Mouse (Mus musculus): ENCODE data around the gene Pax1. TPM values are rescaled to one million over a fixed set of nuclear protein-coding genes. Genes with fewer than 3 reads are reported as not detected.

The Pax1 gene
- polyA plus RNA-seq, 1 experiment from 2014 or later = not detected

DNA sequence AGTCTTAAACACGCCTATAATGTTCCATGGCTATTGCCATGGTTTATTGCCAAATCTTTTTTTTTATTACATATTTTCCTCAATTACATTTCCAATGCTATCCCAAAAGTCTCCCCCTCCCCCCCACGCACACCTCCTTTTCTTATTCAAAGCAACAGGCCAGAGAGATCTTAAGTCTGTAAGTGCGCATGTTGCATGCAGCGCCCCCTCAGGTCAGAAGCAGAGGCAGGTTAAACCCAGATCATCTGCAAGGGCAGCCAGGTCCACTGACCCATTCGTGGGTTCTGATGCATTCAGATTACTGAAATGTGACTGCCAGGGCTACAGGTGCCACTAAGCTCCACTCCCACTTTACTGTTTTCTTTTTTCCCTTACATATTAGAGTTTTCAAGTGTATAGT lies 25.2 kb downstream of the Pax1 start:
- Histone ChIP-seq H3K27me3 (replicated peaks; ENCODE audit: control insufficient read depth, insufficient read depth, low read length) (no peaks in the 10 kb centered on the region), H3K4me1 (replicated peaks; ENCODE audit: control insufficient read depth, insufficient read depth, low read length) (no peaks in the 10 kb centered on the region), H3K27ac (ENCODE audit: low read length) (no peak overlapping the region), H3K9ac (replicated peaks; ENCODE audit: low read depth, low read length) (no peak overlapping the region), H3K4me2 (ENCODE audit: low read length) (no peak overlapping the region), H3K4me3 (replicated peaks; ENCODE audit: low read length) (no peak overlapping the region), H3K9me3 (ENCODE audit: control insufficient read depth, low read length) (no peaks in the 10 kb centered on the region), H3K36me3 (ENCODE audit: control insufficient read depth, insufficient read depth) (no peaks in the 10 kb centered on the region)
- no peak for ATAC-seq
- WGBS = 49% methylated on average over 5 of the region's 5 CpGs

- no peak overlapping the region for H3K4me3 ChIP-seq (replicated peaks; ENCODE audit: low read length)
- no peaks in the 10 kb centered on the region for H3K9me3 ChIP-seq (ENCODE audit: control insufficient read depth, low read length)
- no peak overlapping the region for H3K9ac ChIP-seq (replicated peaks; ENCODE audit: low read depth, low read length)
- no peaks in the 10 kb centered on the region for H3K4me1 ChIP-seq (replicated peaks; ENCODE audit: control insufficient read depth, insufficient read depth, low read length)
- no peaks in the 10 kb centered on the region for H3K36me3 ChIP-seq (ENCODE audit: control insufficient read depth, insufficient read depth)
- WGBS = 72% methylated on average over 1 of the region's 1 CpGs
- H3K27ac ChIP-seq (ENCODE audit: low read length) = no peak overlapping the region
- H3K4me2 ChIP-seq (ENCODE audit: low read length) = no peak overlapping the region
- no peak for ATAC-seq
- H3K27me3 ChIP-seq (replicated peaks; ENCODE audit: control insufficient read depth, insufficient read depth, low read length) = no peaks in the 10 kb centered on the region
Observed at GRCm38 (mm10) chr2:147409323-147409722, 47.6 kb downstream of the Pax1 start.

DNA sequence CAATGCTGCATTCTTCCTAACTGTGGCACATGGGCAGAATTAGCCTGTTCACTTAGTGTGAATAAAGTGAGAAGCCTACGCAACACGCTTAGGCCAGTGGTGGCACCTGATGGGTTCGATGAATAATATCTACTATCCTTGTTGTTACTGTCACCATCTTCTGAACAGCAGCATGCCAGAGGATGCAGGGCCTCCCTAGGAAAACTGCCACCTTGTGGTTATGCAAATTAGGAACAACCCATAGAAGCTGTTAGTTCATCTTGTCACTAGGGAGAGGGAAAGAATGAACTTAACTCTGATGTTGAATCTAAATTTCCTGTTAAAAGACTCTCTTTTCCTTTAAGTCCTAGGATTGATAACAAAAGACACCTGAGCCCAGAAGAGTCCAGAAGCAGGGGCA lies 53.3 kb downstream of the Pax1 start:
- H3K4me1 ChIP-seq (replicated peaks; ENCODE audit: control insufficient read depth, insufficient read depth, low read length) = no peaks in the 10 kb centered on the region
- no peaks in the 10 kb centered on the region for H3K27me3 ChIP-seq (replicated peaks; ENCODE audit: control insufficient read depth, insufficient read depth, low read length)
- no peaks in the 10 kb centered on the region for H3K36me3 ChIP-seq (ENCODE audit: control insufficient read depth, insufficient read depth)
- no peak overlapping the region for H3K27ac ChIP-seq (ENCODE audit: low read length)
- H3K4me3 ChIP-seq (replicated peaks; ENCODE audit: low read length) = no peak overlapping the region
- H3K9me3 ChIP-seq (ENCODE audit: control insufficient read depth, low read length) = no peaks in the 10 kb centered on the region
- WGBS = 92% methylated on average over 3 of the region's 3 CpGs
- no peak overlapping the region for H3K9ac ChIP-seq (replicated peaks; ENCODE audit: low read depth, low read length)
- no peak for ATAC-seq
- H3K4me2 ChIP-seq (ENCODE audit: low read length) = no peak overlapping the region

DNA sequence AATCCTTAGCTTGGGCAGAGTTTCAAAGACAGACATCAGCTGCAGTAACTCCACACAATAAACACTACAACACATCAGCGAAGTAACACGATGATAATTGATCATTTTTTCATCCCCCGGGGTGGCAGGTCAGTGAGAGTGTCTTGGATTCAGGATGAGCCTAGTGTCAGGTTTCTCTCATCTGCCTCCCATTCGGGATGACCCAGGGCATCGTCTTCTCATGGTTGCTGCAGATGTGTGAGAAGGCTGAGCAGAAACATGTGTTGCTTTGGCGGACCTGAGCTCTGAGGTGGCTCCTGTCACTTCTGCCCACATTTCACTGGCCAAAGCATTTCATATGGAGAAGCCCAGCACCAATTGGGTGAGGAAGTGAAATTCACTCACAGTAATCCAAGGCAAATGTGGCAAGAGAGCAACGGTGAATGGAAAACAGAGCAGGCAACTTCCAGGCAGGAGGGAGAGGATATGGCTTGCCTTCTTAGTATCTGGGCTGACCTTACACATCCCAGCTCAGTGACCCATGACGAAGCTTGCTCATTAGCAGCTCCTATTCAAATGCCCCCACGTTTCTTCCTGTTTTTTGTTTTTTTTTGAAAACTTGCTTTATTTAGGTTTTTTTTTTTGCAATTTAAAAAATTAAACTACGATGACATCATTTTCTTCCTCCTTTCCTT lies 63.0 kb downstream of the Pax1 start:
- no peaks in the 10 kb centered on the region for H3K27me3 ChIP-seq (replicated peaks; ENCODE audit: control insufficient read depth, insufficient read depth, low read length)
- no peak overlapping the region for H3K9ac ChIP-seq (replicated peaks; ENCODE audit: low read depth, low read length)
- H3K4me1 ChIP-seq (replicated peaks; ENCODE audit: control insufficient read depth, insufficient read depth, low read length) = no peaks in the 10 kb centered on the region
- no peak overlapping the region for H3K4me2 ChIP-seq (ENCODE audit: low read length)
- no peak overlapping the region for H3K4me3 ChIP-seq (replicated peaks; ENCODE audit: low read length)
- H3K9me3 ChIP-seq (ENCODE audit: control insufficient read depth, low read length) = no peaks in the 10 kb centered on the region
- H3K36me3 ChIP-seq (ENCODE audit: control insufficient read depth, insufficient read depth) = no peaks in the 10 kb centered on the region
- WGBS = 46% methylated on average over 10 of the region's 10 CpGs
- ATAC-seq = no peak
- H3K27ac ChIP-seq (ENCODE audit: low read length) = no peak overlapping the region

- H3K9me3 ChIP-seq (ENCODE audit: control insufficient read depth, low read length) = no peaks in the 10 kb centered on the region
- no peak overlapping the region for H3K9ac ChIP-seq (replicated peaks; ENCODE audit: low read depth, low read length)
- no peak overlapping the region for H3K4me2 ChIP-seq (ENCODE audit: low read length)
- no peak overlapping the region for H3K4me3 ChIP-seq (replicated peaks; ENCODE audit: low read length)
- no peaks in the 10 kb centered on the region for H3K36me3 ChIP-seq (ENCODE audit: control insufficient read depth, insufficient read depth)
- peak; percentile 71; the same call in 1 of the 2 replicates for ATAC-seq
- WGBS = 7% methylated on average over 1 of the region's 1 CpGs
- H3K27me3 ChIP-seq (replicated peaks; ENCODE audit: control insufficient read depth, insufficient read depth, low read length) = no peaks in the 10 kb centered on the region
- H3K4me1 ChIP-seq (replicated peaks; ENCODE audit: control insufficient read depth, insufficient read depth, low read length) = no peaks in the 10 kb centered on the region
- H3K27ac ChIP-seq (ENCODE audit: low read length) = no peak overlapping the region
Observed at GRCm38 (mm10) chr2:147429607-147430356, 68.1 kb downstream of the Pax1 start.

DNA sequence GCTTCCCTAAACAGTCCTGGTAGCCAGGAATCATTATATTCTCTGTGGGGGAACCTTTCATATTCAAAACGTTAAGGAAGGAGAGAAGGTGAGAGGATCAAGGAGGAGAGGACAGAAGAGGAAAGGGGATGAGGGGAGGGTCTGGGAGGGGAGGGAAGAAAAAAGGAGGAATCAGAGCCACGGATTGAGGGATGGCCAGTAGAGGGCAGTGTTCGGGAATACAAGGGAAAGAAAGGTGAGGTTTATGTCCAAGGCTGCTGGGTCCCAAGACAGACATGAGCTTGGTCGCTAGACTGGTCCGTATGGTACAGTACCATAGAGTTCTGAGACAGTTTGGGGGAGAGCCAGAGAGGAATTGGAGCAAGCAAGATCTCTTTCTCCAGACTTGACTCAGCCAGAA lies 71.4 kb downstream of the Pax1 start:
- Histone ChIP-seq H3K4me3 (replicated peaks; ENCODE audit: low read length) (no peak overlapping the region), H3K9ac (replicated peaks; ENCODE audit: low read depth, low read length) (no peak overlapping the region), H3K27ac (ENCODE audit: low read length) (no peak overlapping the region), H3K4me2 (ENCODE audit: low read length) (no peak overlapping the region), H3K27me3 (replicated peaks; ENCODE audit: control insufficient read depth, insufficient read depth, low read length) (no peaks in the 10 kb centered on the region), H3K4me1 (replicated peaks; ENCODE audit: control insufficient read depth, insufficient read depth, low read length) (no peaks in the 10 kb centered on the region), H3K36me3 (ENCODE audit: control insufficient read depth, insufficient read depth) (no peaks in the 10 kb centered on the region), H3K9me3 (ENCODE audit: control insufficient read depth, low read length) (no peaks in the 10 kb centered on the region)
- no peak for ATAC-seq
- 25% methylated on average over 5 of the region's 5 CpGs for WGBS

Other genes starting within 250 kb of the Pax1 start
- gene Nkx2-2, start 167.7 kb upstream of the Pax1 start, polyA plus RNA-seq (2015; fragmentation: Nextera tagmentation; extraction: Ambion mirVana) = 1.2 and 1.4 TPM in 2 replicates

All from forebrain, embryonic 16.5 days (tissue).